Mouse (Mus musculus): Measurements from ENCODE around the gene Carmil1. TPM values are rescaled to one million over a fixed set of nuclear protein-coding genes. Genes with fewer than 3 reads are reported as not detected.

Carmil1 gene
- total RNA-seq, 4 experiments from 2014 or later: 39.0 to 50.9 (median 43.6) TPM

Other genes starting within 250 kb of the Carmil1 start
- 1 to 10 TPM in 1 of 4 experiments, under 1 TPM in 3; 0.47 to 1.5 (median 0.83) TPM for gene Cmah, start 46.6 kb upstream of the Carmil1 start, total RNA-seq (2022)

Measured in layer of hippocampus, adult 8-10 months (tissue).